Mouse (Mus musculus) frontal cortex, adult 2 months (tissue): ENCODE data around the gene Eif4h. TPM values are rescaled to one million over a fixed set of nuclear protein-coding genes. Genes with fewer than 3 reads are reported as not detected.

Source experiments
- DNase-seq, 2 experiments: peaks; one replicate each; pipeline ENCODE4 v3.0.0; 2022; ENCODE audit warnings: low spot score in 1 of 2; ENCODE audit errors: extremely low spot score in 1 of 2
- polyA plus RNA-seq: library from polyadenylated mRNA; depleted of rRNA; stranded (reverse); fragments of >200 nt; gene quantifications from 2 replicates; pipeline ENCODE4 v1.2.3, GENCODE M21; 2012; rRNA removed

Eif4h gene
- polyA plus RNA-seq, 1 experiment: 343 TPM

GRCm38 (mm10) chr5:134571730-134572507 is 67.4 kb downstream of the Eif4h start:
- peak in 1 of 2 experiments; percentile 72 for DNase-seq

Other genes starting within 250 kb of the Eif4h start
- gene Gtf2ird1, start 182.8 kb downstream of the Eif4h start, polyA plus RNA-seq: 43.3 and 44.4 TPM in 2 replicates
- gene Clip2, start 87.1 kb downstream of the Eif4h start, polyA plus RNA-seq: 72.4 and 72.6 TPM in 2 replicates
- 0.38 and 0.40 TPM in 2 replicates for gene Syna, start 79.3 kb downstream of the Eif4h start, polyA plus RNA-seq
- 124 and 130 TPM in 2 replicates for gene Rfc2, start 58.1 kb downstream of the Eif4h start, polyA plus RNA-seq
- gene Lat2, start 24.5 kb downstream of the Eif4h start, polyA plus RNA-seq: 5.3 and 5.6 TPM in 2 replicates
- 46.2 and 50.7 TPM in 2 replicates for gene Limk1, start 49.1 kb upstream of the Eif4h start, polyA plus RNA-seq
- gene Eln, start 107.8 kb upstream of the Eif4h start, polyA plus RNA-seq: 11.8 and 12.2 TPM in 2 replicates